Mouse (Mus musculus) adrenal gland, adult 2 months (tissue): Measurements from ENCODE around the gene Apbb2. TPM values are rescaled to one million over a fixed set of nuclear protein-coding genes. Genes with fewer than 3 reads are reported as not detected.

Source experiments
- DNase-seq: peaks from one replicate; pipeline ENCODE4 v3.0.0; 2021
- polyA plus RNA-seq: library from polyadenylated mRNA; depleted of rRNA; stranded (reverse); fragments of >200 nt; gene quantifications from 2 replicates; pipeline ENCODE4 v1.2.3, GENCODE M21; 2012
- total RNA-seq, 2 experiments: library from RNA; stranded (reverse); gene quantifications; 2 replicates each; pipeline ENCODE4 v1.2.3; 2021

The Apbb2 gene
- total and polyA plus RNA-seq, 3 experiments = 20.0 to 76.7 (median 58.3) TPM

- no peak for DNase-seq
Measured at GRCm38 (mm10) chr5:66415700-66416543, 202.7 kb downstream of the Apbb2 start.

GRCm38 (mm10) chr5:66415033-66415697, 203.4 kb downstream of the Apbb2 start:
- no peak for DNase-seq

DNA sequence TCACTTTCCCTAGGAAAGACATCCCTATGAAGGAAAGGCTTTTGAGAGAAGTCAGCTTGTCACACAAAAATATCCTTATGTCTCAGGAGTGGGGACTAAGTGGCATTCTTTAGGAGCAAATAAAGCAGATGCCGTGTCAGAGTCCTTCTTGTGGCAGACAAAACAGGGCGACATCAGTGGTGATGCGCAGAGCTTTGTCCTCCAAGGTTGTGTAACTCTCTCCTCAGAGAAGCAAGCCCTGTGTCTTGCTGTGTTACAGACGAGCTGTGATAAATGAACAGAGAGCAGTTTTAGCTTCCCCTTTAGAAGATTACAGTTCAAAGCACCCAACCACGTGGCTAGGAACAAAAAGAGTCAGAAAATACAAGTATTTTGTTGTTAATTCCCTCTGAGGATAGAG, 205.2 kb downstream of the Apbb2 start:
- DNase-seq = no peak

DNA sequence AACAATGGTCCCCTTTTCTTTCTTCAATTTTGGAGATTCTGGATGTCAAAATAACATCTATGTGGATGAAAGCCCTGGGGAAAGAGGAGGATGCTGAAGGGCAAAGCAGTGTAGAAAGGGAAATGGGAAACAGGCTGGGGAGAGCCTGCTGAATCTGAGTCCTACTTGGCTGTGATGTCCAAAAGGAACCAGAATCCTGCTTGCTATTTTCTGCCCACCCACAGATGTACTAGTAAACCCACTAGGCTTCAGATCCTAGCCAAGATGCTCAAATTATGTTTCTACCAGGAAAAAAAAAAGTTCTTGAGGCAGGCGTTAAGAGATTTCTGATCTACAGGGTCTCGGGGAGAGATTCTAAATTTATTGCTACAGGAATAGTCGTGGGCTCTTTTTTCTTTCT, 205.8 kb downstream of the Apbb2 start:
- DNase-seq = no peak

GRCm38 (mm10) chr5:66408546-66408945, 210.0 kb downstream of the Apbb2 start:
- DNase-seq = no peak

DNA sequence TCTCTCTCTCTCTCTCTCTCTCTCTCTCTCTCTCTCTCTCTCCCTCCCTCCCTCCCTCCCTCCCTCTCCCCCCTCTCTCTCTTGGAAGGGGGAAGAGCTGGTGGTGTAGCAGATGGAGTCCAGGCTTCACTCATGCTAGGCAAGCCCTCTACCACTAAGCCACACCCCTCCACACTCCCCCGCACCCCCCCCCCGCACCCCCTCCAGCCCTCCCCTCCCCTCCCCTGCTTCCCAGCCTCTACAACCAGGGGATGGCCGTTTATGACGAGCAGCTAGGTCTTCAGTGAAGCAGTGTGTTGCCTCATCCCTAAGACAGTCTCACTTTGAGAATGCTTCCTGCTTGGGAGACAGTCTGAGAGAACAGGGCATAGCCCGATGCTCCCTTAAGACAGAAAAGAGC, 210.6 kb downstream of the Apbb2 start:
- no peak for DNase-seq

GRCm38 (mm10) chr5:66406431-66406830, 212.2 kb downstream of the Apbb2 start:
- DNase-seq = no peak

- DNase-seq = no peak
Measured at GRCm38 (mm10) chr5:66405731-66406399, 212.7 kb downstream of the Apbb2 start.

GRCm38 (mm10) chr5:66405305-66405704, 213.3 kb downstream of the Apbb2 start:
- DNase-seq = no peak

DNA sequence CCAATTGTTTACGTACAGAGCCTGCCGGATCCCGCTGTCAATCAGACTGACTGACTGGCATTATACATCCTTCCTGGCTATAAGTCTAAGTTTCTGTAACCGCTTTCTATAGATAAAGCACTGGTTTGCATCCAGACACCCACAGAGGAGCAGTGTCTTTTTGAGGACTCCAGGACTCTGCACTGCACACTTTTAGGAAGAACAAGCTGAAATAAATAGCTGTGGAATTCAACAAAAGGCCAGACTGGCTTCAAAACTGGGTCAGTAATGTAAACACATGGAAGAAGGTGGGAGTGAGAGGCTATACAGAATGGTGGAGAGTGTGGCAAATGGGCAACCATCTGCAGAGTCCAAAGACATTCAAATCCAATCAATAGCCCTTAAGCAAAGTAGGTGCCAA, 218.0 kb downstream of the Apbb2 start:
- DNase-seq = no peak

DNA sequence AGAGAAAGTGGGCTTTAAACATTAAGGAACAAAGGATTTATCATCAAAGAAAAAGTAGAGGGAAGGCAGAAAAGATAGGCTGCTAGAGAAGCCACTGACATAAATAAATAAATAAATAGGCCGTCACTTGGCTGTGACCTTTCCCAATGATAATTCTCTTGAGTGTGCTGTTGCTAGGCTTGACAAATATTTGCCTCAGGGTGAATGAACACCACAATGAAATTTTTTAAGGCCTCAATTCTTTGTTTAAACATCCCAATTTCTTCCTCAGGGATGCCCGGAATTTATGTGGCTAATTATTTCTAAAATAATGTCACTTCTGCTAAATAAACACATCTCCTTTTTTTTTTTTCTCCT, 219.3 kb downstream of the Apbb2 start:
- no peak for DNase-seq

DNA sequence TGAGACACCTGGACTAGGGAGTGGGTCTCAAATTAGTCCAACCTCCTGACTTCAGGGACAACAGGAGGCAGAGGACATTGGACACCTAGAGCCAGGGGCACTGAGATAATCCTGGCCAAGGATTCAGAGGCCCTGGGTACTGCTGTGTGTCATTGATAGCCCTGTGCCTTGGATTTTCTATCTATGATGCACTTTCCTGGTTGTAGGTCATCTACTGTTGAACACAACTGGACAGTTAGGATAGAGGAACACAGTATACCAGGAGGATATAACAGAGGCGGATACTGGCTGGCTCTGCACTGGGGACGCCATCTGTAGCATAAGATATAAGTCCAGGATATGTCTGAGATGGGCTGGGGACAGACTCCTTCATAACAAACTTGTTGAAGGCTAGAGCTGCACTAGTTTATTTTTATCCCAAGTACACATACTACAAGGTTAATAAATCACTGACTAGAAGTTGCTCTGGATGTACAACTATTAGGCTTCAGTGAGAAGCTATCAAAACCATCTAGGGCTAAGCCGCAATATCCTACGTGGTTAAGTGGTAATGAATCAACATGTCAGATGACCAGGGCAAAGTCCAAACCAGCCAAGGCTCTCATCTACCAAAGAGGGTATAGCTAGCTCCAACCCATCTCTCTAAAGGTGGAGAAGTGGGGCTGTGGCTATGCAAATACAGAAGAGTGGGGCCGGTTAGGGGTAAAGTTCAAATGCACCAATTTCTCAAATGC, 219.9 kb downstream of the Apbb2 start:
- no peak for DNase-seq

DNA sequence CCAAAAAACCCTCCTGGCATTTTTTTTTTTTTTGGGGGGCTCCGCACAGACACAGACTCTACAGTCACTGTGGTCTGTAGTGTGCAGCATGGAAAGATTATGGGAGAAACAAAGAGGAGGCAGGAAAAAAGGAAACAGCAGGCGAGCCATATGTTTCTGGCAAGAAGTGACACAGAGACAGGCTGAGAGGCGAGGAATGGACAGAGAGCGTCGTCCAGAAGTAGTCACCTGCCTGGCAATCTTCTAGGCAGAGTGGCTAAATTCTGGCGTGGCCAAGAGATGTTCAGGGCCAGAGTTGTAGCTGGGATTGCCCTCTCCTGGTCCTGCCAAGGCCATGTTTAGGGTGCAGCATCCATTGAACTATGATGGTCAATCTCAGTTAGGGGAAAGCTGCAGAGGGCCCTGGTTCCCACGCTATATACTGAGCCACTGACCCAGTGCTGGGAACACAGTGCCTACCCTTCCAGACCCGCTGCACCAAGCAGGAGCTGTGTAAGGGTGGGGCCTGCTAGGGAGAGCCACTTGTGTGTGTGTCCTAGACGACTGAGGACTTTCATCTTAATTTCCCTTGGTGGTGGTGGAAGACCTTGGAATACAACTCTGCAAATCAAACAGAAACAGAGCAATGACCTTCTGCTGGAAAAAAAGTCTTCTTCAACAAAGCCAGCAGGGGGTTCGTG, 224.7 kb downstream of the Apbb2 start:
- DNase-seq = no peak

- DNase-seq = no peak
Measured at GRCm38 (mm10) chr5:66392861-66393529, 225.6 kb downstream of the Apbb2 start.

DNA sequence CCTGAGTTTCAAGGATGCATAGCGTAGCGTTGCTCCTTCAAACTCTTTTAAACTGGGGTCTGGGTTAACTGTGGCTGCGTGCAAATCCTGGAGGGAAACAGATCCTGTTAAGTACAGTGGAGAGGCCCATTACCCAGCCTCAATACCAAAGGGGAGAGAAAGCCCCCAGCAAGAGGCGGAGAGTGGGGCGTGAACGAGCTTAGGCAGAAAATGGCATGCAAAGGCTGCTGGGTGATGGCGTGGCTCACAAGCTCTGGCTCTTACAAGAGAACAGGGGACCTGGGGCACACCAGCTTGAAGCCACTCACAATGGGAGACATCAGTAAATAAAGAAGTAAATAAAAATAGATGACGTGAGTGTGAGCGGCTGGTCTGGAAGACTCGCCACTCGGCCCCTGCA, 226.8 kb downstream of the Apbb2 start:
- no peak for DNase-seq

- no peak for DNase-seq
Measured at GRCm38 (mm10) chr5:66391299-66391698, 227.3 kb downstream of the Apbb2 start.

GRCm38 (mm10) chr5:66390567-66390966, 228.0 kb downstream of the Apbb2 start:
- no peak for DNase-seq

- no peak for DNase-seq
Measured at GRCm38 (mm10) chr5:66387481-66387880, 231.1 kb downstream of the Apbb2 start.

DNA sequence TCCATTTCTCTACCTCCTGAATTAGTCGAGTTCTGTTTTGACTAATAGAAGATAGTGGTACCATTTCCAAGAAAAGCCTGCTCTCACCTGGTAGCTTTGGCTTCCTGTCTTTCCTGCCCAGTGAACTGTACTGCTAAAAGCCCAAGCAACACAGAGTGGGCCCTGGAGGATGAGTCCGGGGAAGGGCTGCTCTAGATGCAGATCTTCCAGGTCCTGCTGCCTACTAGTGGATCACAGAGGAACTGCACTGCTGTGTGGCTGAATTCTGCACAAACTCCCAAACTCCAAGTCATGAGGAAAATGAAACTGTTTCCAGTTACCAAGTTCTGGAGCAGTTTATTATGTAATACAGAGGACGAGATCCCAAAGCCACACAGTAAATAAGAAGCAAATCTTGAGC, 232.9 kb downstream of the Apbb2 start:
- DNase-seq = no peak

DNA sequence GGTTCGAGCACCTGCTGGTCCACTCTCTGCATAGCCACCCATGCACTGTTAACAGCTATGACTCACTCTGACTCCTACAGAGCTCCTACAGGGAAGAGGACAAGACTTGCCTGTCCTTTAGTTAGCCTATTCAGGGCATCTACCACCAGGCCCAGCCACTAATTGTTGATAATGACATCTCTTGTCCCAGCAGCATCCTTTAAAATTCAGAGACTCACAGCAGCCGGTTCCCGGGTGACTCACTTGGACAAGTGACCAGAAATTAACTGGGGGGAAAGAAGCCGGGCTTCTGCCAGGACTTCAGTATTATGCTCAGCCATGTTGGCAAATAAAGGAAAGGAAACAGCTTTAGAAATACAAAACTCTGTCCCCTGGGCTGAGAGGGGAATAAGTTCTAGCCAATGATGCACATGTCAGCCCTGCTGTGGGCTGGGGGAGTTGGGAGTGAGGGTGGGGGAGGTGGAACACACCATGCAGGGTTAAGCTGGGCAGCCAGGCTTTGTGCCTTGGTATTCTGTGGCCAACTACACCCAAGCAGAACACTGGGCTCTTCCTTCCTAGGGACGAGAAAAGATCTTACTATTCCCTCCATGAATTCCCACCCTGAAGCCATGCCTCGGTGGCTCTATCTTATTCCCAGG, 233.7 kb downstream of the Apbb2 start:
- DNase-seq = no peak

- DNase-seq = no peak
Measured at GRCm38 (mm10) chr5:66384114-66384513, 234.5 kb downstream of the Apbb2 start.
